Mouse (Mus musculus): ENCODE measurements around the gene Hist1h2ah. TPM values are rescaled to one million over a fixed set of nuclear protein-coding genes. Genes with fewer than 3 reads are reported as not detected.
A peak's percentile ranks its signal among the peaks of the same experiment; 100 is the strongest.

Hist1h2ah gene
- total and polyA plus RNA-seq, 2 experiments from 2014 or later: 6.9 to 62.6 TPM

- no peaks in the 10 kb centered on the region for H3K36me3 ChIP-seq (ENCODE audit: insufficient read depth, low read length)
Measured at GRCm38 (mm10) chr13:22034443-22035266, 713 bp downstream of the Hist1h2ah start.

DNA sequence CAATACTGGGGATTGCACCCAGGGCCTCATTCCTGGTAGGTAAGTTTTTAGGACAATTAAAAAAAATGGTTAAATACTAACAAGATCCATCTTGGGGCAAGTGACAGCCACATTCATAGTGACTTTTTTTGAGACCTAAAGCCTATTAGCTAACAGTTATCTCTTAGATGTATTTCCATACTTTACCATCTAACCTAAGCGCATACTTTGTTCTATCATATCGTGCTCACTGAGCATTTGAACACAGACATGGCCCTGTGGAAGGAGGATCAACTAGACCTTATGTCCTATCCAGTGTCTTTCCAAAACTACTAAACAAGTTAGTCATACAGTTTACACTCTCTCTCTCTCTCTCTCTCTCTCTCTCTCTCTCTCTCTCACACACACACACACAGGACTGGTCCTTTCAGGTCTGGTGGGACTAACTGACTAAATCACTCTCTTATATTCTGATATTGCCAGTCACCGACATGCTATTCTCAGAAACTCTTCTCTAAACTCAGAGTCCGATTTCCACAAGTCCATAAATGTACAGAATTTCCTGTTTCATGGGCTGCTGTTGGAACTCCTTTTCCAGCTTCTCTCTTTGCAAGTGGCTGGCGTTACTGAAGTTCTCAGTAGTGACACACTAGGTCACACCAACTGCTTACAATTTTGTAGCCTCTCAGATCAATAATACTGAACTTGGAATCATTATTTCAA is 1.5 kb downstream of the Hist1h2ah start:
- Histone ChIP-seq H3K4me1 (ENCODE audit: insufficient read depth, low read length) (peaks cover 7% of the 10 kb centered on the region; the same call in 1 of the 2 replicates), H3K9ac (replicated peaks; ENCODE audit: low read length, poor library complexity, severe bottlenecking) (no peak overlapping the region), H3K4me2 (ENCODE audit: low read depth, low read length, poor library complexity, severe bottlenecking) (no peak overlapping the region; the same call in 1 of the 2 replicates), H3K27ac (ENCODE audit: low read depth, low read length) (no peak overlapping the region), H3K4me3 (ENCODE audit: low read depth, low read length) (no peak overlapping the region), H3K36me3 (ENCODE audit: insufficient read depth, low read length) (no peaks in the 10 kb centered on the region), H3K9me3 (ENCODE audit: low read length) (no peaks in the 10 kb centered on the region), H3K27me3 (ENCODE audit: insufficient read depth, low read length) (no peaks in the 10 kb centered on the region)
- TF ChIP-seq CTCF (IDR thresholded peaks at IDR 0.05): no peak
- 48% methylated on average over 5 of the region's 5 CpGs for WGBS
- no peak for DNase-seq (ENCODE audit: low spot score)
- ATAC-seq (ENCODE audit: low FRiP score): no peak

More at GRCm38 (mm10) chr13:22034443-22035266, 713 bp downstream of the Hist1h2ah start:
- no peak for TF ChIP-seq CTCF (IDR thresholded peaks at IDR 0.05)
- Histone ChIP-seq H3K4me1 (ENCODE audit: insufficient read depth, low read length) (peaks cover 7% of the 10 kb centered on the region; the same call in 1 of the 2 replicates), H3K4me3 (ENCODE audit: low read depth, low read length) (peak overlapping the region; percentile 35), H3K9ac (replicated peaks; ENCODE audit: low read length, poor library complexity, severe bottlenecking) (0 out of 2 replicates have a peak overlapping the region, but pooled peaks have one; percentile 13), H3K9me3 (ENCODE audit: low read length) (no peaks in the 10 kb centered on the region), H3K27me3 (ENCODE audit: insufficient read depth, low read length) (no peaks in the 10 kb centered on the region), H3K4me2 (ENCODE audit: low read depth, low read length, poor library complexity, severe bottlenecking) (peak overlapping the region; percentile 50), H3K27ac (ENCODE audit: low read depth, low read length) (no peak overlapping the region)
- ATAC-seq (ENCODE audit: low FRiP score) (peak; percentile 68; the same call in 1 of the 2 replicates), DNase-seq (ENCODE audit: low spot score) (no peak)
- WGBS: under 1% methylated on average over 9 of the region's 14 CpGs

GRCm38 (mm10) chr13:22030493-22030892 is 4.9 kb downstream of the Hist1h2ah start:
- Histone ChIP-seq H3K4me2 (ENCODE audit: low read depth, low read length, poor library complexity, severe bottlenecking) (no peak overlapping the region), H3K9me3 (ENCODE audit: low read length) (no peaks in the 10 kb centered on the region), H3K27me3 (ENCODE audit: insufficient read depth, low read length) (no peaks in the 10 kb centered on the region), H3K4me1 (ENCODE audit: insufficient read depth, low read length) (no peaks in the 10 kb centered on the region), H3K9ac (replicated peaks; ENCODE audit: low read length, poor library complexity, severe bottlenecking) (no peak overlapping the region), H3K27ac (ENCODE audit: low read depth, low read length) (no peak overlapping the region), H3K36me3 (ENCODE audit: insufficient read depth, low read length) (no peaks in the 10 kb centered on the region), H3K4me3 (ENCODE audit: low read depth, low read length) (no peak overlapping the region)
- WGBS: 12% methylated on average over 4 of the region's 4 CpGs
- ATAC-seq (ENCODE audit: low FRiP score): no peak
- peak; percentile 62 for TF ChIP-seq CTCF (IDR thresholded peaks at IDR 0.05)
- peak; percentile 62 for DNase-seq (ENCODE audit: low spot score)

DNA sequence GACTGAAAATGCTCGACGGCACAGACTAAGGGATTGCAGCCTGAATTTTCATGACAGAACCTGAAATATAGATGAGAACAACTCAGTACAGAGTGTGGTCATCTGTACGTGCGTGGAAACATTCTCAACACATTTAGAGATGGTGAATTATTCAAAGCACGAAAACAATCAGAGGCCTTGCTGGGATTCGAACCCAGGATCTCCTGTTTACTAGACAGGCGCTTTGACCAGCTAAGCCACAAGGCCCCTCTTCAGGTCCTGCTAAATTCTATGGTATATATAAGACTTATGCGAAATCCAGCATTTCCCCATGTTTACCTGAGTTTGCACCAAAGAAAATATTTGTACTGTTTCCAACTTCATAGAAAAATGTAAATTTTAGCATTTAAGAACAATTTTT is 5.4 kb downstream of the Hist1h2ah start:
- ATAC-seq (ENCODE audit: low FRiP score): no peak
- H3K4me1 ChIP-seq (ENCODE audit: insufficient read depth, low read length): no peaks in the 10 kb centered on the region
- no peak overlapping the region for H3K27ac ChIP-seq (ENCODE audit: low read depth, low read length)
- no peak overlapping the region for H3K4me2 ChIP-seq (ENCODE audit: low read depth, low read length, poor library complexity, severe bottlenecking)
- WGBS: 27% methylated on average over 8 of the region's 8 CpGs
- no peak overlapping the region for H3K4me3 ChIP-seq (ENCODE audit: low read depth, low read length)
- no peak overlapping the region for H3K9ac ChIP-seq (replicated peaks; ENCODE audit: low read length, poor library complexity, severe bottlenecking)
- H3K9me3 ChIP-seq (ENCODE audit: low read length): no peaks in the 10 kb centered on the region
- DNase-seq (ENCODE audit: low spot score): no peak
- H3K36me3 ChIP-seq (ENCODE audit: insufficient read depth, low read length): no peaks in the 10 kb centered on the region
- H3K27me3 ChIP-seq (ENCODE audit: insufficient read depth, low read length): no peaks in the 10 kb centered on the region
- TF ChIP-seq CTCF (IDR thresholded peaks at IDR 0.05): no peak

- peak; percentile 92 for TF ChIP-seq CTCF (IDR thresholded peaks at IDR 0.05)
- ATAC-seq (ENCODE audit: low FRiP score): peak; percentile 70
- Histone ChIP-seq H3K4me3 (ENCODE audit: low read depth, low read length) (peak overlapping the region; percentile 45), H3K27ac (ENCODE audit: low read depth, low read length) (no peak overlapping the region), H3K9ac (replicated peaks; ENCODE audit: low read length, poor library complexity, severe bottlenecking) (peak overlapping the region; percentile 54; the same call in 1 of the 2 replicates), H3K4me1 (ENCODE audit: insufficient read depth, low read length) (no peaks in the 10 kb centered on the region), H3K4me2 (ENCODE audit: low read depth, low read length, poor library complexity, severe bottlenecking) (peak overlapping the region; percentile 55), H3K9me3 (ENCODE audit: low read length) (no peaks in the 10 kb centered on the region), H3K36me3 (ENCODE audit: insufficient read depth, low read length) (no peaks in the 10 kb centered on the region), H3K27me3 (ENCODE audit: insufficient read depth, low read length) (no peaks in the 10 kb centered on the region)
- under 1% methylated on average over 40 of the region's 40 CpGs for WGBS
- peak; percentile 92 for DNase-seq (ENCODE audit: low spot score)
Measured at GRCm38 (mm10) chr13:22028673-22029460, 6.5 kb downstream of the Hist1h2ah start.

All from midbrain, postnatal 0 days (tissue).